Mouse (Mus musculus): ENCODE data around the gene Gm11027.

Gene Gm11027

GRCm38 (mm10) chr12:116279181-116279580 lies 4.0 kb downstream of the Gm11027 start:
- DNase-seq (ENCODE audit: low spot score): no peak

- no peak for DNase-seq (ENCODE audit: low spot score)
Observed at GRCm38 (mm10) chr12:116280149-116280652, 5.0 kb downstream of the Gm11027 start.

GRCm38 (mm10) chr12:116280653-116281364 lies 5.6 kb downstream of the Gm11027 start, which contains the start of gene Esyt2:
Esyt2 (plus strand) TSS chr12:116281196.
- DNase-seq (ENCODE audit: low spot score): peak; percentile 99

- peak; percentile 23 for DNase-seq (ENCODE audit: low spot score)
Observed at GRCm38 (mm10) chr12:116281427-116282281, 6.5 kb downstream of the Gm11027 start.

DNA sequence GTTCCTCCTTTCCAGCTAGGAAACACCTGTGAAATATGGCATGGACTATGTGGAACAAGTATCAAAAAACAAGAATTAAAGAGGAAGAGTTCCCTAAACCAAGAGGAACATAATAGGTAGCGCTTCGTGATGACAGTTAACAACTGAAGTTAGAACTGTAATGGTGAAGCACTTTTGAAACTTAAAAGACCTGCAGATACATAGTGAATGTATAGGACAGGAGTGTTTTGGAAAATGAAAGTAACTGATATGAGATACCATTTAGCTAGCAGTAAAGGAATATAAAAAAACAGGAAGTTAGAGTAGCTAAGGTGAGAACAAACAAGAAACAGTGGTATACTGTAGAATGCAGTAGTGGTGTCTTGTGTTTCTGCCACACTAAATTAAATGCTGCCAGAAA lies 7.7 kb downstream of the Gm11027 start:
- no peak for DNase-seq (ENCODE audit: low spot score)

DNA sequence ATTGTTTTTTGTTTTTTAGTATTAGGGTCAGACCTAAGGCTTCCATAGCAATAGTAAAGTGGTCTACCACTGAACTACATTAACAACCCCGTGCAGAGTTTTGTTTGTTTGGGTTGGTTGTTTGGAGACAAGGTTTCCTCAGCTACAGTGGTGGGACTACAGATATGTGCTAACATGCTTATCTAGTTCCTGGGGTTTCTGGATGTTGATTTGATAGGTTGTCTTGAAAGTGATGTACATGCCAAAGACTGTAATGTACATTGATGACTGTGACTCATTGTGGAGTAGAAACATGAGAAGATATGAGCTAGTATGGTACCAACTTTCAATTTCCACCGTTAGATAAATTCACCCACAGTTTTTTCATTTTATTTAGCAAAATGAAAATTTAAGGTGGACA lies 8.3 kb downstream of the Gm11027 start:
- no peak for DNase-seq (ENCODE audit: low spot score)

DNA sequence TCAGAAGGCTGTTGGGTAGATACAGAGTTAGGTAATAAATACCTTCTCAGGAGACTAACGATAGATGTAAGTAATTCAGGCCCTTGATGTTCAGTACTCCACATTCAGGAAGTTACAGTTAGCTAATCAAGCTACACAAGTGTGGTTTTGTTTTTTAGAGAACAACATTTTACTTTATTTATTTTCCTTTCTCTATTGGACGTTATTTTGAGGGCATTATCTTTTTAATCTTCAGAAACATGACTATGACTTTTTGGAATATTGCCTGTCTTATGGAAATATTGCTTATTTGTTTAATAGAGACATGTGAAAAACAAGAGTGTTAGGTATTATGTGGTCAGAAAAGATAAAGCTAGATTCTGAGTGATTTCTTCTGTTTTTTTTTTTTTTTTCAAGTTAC lies 18.0 kb downstream of the Gm11027 start:
- no peak for DNase-seq (ENCODE audit: low spot score)

- DNase-seq (ENCODE audit: low spot score): no peak
Observed at GRCm38 (mm10) chr12:116293599-116294292, 18.6 kb downstream of the Gm11027 start.

- DNase-seq (ENCODE audit: low spot score): no peak
Observed at GRCm38 (mm10) chr12:116299906-116300305, 24.7 kb downstream of the Gm11027 start.

DNA sequence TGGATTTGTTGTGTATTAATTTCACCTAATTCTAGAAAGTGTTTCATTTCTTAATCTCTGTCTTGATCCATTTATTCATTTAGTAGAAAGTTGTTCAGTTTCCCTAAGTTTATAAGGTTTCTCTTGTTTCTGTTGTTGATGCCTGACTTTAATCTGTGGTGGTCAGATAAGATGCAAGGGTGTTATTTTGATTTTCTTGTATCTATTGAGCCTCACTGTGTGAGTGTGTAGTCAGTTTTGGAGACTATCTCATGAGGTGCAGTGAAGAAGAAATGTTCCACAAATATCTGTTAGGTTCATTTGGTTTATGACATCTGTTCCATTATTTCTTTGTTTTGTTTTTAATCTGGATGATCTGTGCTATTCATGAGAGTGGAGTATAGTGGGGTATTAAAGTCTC lies 27.0 kb downstream of the Gm11027 start:
- no peak for DNase-seq (ENCODE audit: low spot score)

DNA sequence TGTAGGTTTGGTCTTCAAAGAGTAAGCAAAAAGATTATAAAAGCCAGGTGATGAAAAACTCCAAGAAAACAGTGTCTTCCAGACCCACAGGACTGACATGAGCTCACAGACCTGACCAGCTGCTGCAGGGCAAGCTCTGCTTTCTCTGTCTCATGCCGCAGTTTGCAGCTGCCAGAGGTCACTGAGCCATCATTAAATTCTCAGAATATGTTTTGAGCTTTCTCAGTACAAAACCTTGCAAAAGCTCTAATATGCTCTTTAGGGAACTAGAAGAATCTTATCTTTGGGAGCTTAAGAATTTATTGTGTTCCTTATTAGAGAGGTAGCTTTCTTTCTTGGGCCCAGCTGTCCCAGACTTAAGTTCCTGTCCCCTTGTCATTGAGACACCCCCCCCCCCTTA lies 30.9 kb downstream of the Gm11027 start:
- DNase-seq (ENCODE audit: low spot score): no peak

GRCm38 (mm10) chr12:116307870-116308269 lies 32.7 kb downstream of the Gm11027 start:
- no peak for DNase-seq (ENCODE audit: low spot score)

DNA sequence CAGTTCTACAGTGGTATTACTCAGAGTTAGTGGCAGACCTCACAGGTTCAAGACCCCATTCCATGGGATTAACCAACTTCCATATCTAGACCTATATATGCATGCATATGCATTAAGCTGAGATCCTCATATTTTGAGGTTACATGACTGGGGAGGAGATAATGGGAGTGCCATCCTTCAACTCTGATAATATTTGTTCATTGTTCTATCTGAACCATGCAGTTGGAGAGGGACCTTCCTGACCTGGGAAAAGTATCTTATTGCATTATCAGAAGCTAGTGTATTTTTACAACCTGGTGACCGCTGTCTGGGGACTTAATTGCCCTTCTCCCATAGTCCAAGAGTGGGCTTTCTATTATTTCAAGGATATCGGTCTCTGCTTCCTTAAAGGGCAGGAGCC lies 33.4 kb downstream of the Gm11027 start:
- DNase-seq (ENCODE audit: low spot score): no peak

DNA sequence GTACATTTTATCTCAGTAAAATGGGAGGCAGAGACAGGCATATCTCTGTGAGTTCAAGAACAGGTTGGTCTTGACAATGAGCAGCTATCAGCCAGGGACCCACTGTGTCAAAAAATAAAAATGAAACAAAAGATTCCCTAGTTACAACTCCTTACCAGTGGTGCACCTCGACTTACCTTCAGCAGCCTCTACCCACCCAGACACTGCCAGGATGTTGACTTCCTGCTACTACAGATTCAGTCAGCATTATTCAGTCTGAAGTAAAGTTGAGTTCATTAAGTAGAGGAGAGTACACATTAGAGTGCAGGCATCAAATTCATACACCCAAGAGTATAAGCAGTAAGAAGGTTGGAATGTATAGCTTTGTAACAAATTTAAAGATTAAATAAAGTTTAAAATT lies 38.6 kb downstream of the Gm11027 start:
- DNase-seq (ENCODE audit: low spot score): no peak

- DNase-seq (ENCODE audit: low spot score): no peak
Observed at GRCm38 (mm10) chr12:116315498-116315897, 40.3 kb downstream of the Gm11027 start.

- no peak for DNase-seq (ENCODE audit: low spot score)
Observed at GRCm38 (mm10) chr12:116317818-116318217, 42.6 kb downstream of the Gm11027 start.

All from urinary bladder, postnatal 25 days (tissue).